Mouse (Mus musculus) layer of hippocampus, adult 9-10 months (tissue): Measurements from ENCODE around the gene Lasp1.

Experiments
- DNase-seq: peaks from one replicate; pipeline ENCODE4 v3.0.0; 2022; ENCODE audit warnings: low spot score

Lasp1 gene

GRCm38 (mm10) chr11:97810970-97811369 lies 12.2 kb downstream of the Lasp1 start:
- no peak for DNase-seq

- DNase-seq = no peak
Observed at GRCm38 (mm10) chr11:97811569-97812362, 13.0 kb downstream of the Lasp1 start.

GRCm38 (mm10) chr11:97812491-97812921 lies 13.7 kb downstream of the Lasp1 start:
- DNase-seq = no peak

- no peak for DNase-seq
Observed at GRCm38 (mm10) chr11:97813085-97813484, 14.3 kb downstream of the Lasp1 start.

- no peak for DNase-seq
Observed at GRCm38 (mm10) chr11:97813746-97814515, 15.1 kb downstream of the Lasp1 start.

GRCm38 (mm10) chr11:97815736-97816135 lies 16.9 kb downstream of the Lasp1 start:
- no peak for DNase-seq

- DNase-seq = no peak
Observed at GRCm38 (mm10) chr11:97816176-97816575, 17.4 kb downstream of the Lasp1 start.

- DNase-seq = no peak
Observed at GRCm38 (mm10) chr11:97816916-97817315, 18.1 kb downstream of the Lasp1 start.

- no peak for DNase-seq
Observed at GRCm38 (mm10) chr11:97817379-97817778, 18.6 kb downstream of the Lasp1 start.

- DNase-seq = no peak
Observed at GRCm38 (mm10) chr11:97818003-97818402, 19.2 kb downstream of the Lasp1 start.

- no peak for DNase-seq
Observed at GRCm38 (mm10) chr11:97818571-97818970, 19.8 kb downstream of the Lasp1 start.

- DNase-seq = no peak
Observed at GRCm38 (mm10) chr11:97819102-97819501, 20.3 kb downstream of the Lasp1 start.

GRCm38 (mm10) chr11:97819923-97820322 lies 21.1 kb downstream of the Lasp1 start:
- no peak for DNase-seq

GRCm38 (mm10) chr11:97820840-97821239 lies 22.0 kb downstream of the Lasp1 start:
- DNase-seq = no peak

GRCm38 (mm10) chr11:97821401-97822064 lies 22.7 kb downstream of the Lasp1 start:
- no peak for DNase-seq

- no peak for DNase-seq
Observed at GRCm38 (mm10) chr11:97822840-97823603, 24.2 kb downstream of the Lasp1 start.

- no peak for DNase-seq
Observed at GRCm38 (mm10) chr11:97824168-97824567, 25.4 kb downstream of the Lasp1 start.

- no peak for DNase-seq
Observed at GRCm38 (mm10) chr11:97824895-97825294, 26.1 kb downstream of the Lasp1 start.

GRCm38 (mm10) chr11:97825295-97825694 lies 26.5 kb downstream of the Lasp1 start:
- DNase-seq = no peak

GRCm38 (mm10) chr11:97825971-97826370 lies 27.2 kb downstream of the Lasp1 start:
- no peak for DNase-seq

- no peak for DNase-seq
Observed at GRCm38 (mm10) chr11:97826414-97826813, 27.6 kb downstream of the Lasp1 start.

GRCm38 (mm10) chr11:97827654-97828053 lies 28.9 kb downstream of the Lasp1 start:
- no peak for DNase-seq
